Mouse (Mus musculus) neural tube, embryonic 11.5 days (tissue): ENCODE measurements around the gene Cct7. TPM values are rescaled to one million over a fixed set of nuclear protein-coding genes. Genes with fewer than 3 reads are reported as not detected.
A peak's percentile ranks its signal among the peaks of the same experiment; 100 is the strongest.

Experiments
- ATAC-seq: fragments of 200-750 bp; cut with Nextera tagmentation; 2 replicates; pipeline ENCODE4 v1.8.0; 2017; ENCODE audit warnings: moderate number of reproducible peaks, mild to moderate bottlenecking, moderate TSS enrichment, moderate library complexity; ENCODE audit not compliant: insufficient read depth, low FRiP score, low TSS enrichment
- DNase-seq: peaks from one replicate; pipeline ENCODE4 v3.0.0-alpha.2; 2015; ENCODE audit warnings: low spot score
- H3K27ac ChIP-seq: fragments of 300-500 bp; sonication (generic); 2 replicates; pipeline ENCODE4 v1.5.1; 2014; ENCODE audit warnings: low read depth, mild to moderate bottlenecking, low read length
- H3K27me3 ChIP-seq: fragments of 300-500 bp; sonication (generic); 2 replicates; pipeline ENCODE4 v1.6.1; 2014; ENCODE audit warnings: mild to moderate bottlenecking, low read length, mixed read lengths; ENCODE audit not compliant: control insufficient read depth, insufficient read depth
- H3K36me3 ChIP-seq: fragments of 300-500 bp; sonication (generic); 2 replicates; pipeline ENCODE4 v1.6.1; 2014; ENCODE audit warnings: mild to moderate bottlenecking, low read length, moderate library complexity, mixed read lengths; ENCODE audit not compliant: control insufficient read depth, insufficient read depth
- H3K4me1 ChIP-seq: fragments of 300-500 bp; sonication (generic); 2 replicates; pipeline ENCODE4 v1.6.1; 2014; ENCODE audit warnings: low read length, mixed read lengths; ENCODE audit not compliant: control insufficient read depth, insufficient read depth
- H3K4me2 ChIP-seq: fragments of 300-500 bp; sonication (generic); 2 replicates; pipeline ENCODE4 v1.6.1; 2014; ENCODE audit warnings: low read depth, mild to moderate bottlenecking, moderate library complexity
- H3K4me3 ChIP-seq: fragments of 300-500 bp; sonication (generic); 2 replicates; pipeline ENCODE4 v1.5.1; 2014; ENCODE audit warnings: low read depth, low read length
- H3K9ac ChIP-seq: fragments of 300-500 bp; sonication (generic); 2 replicates; pipeline ENCODE4 v1.6.1; 2014; ENCODE audit warnings: mild to moderate bottlenecking, low read length
- H3K9me3 ChIP-seq: fragments of 300-500 bp; sonication (generic); 2 replicates; pipeline ENCODE4 v1.6.1; 2016; ENCODE audit warnings: low read length; ENCODE audit not compliant: control insufficient read depth
- WGBS: fragments of 180-500 bp; shearing (Covaris S2); extraction: QIAGEN DNeasy Blood & Tissue Kit; methylation state at CpG from one replicate; pipeline ENCODE4 v1.1.7; 2014; 5-methylcytosine and 5-hydroxymethylcytosine counted together
- polyA plus RNA-seq: library from polyadenylated mRNA; unstranded; fragments of >200 nt; fragmentation: Nextera tagmentation; extraction: Ambion mirVana; gene quantifications from 2 replicates; pipeline ENCODE4 v1.2.1, GENCODE M21; 2014

Cct7 gene
- polyA plus RNA-seq, result 712 and 739 TPM in 2 replicates

- H3K9ac ChIP-seq, result peak within 1 kb of the TSS; percentile 96
- WGBS, result 3% methylated on average over 88 of the region's 96 CpGs
- DNase-seq (peak; percentile 99), ATAC-seq (peak; percentile 96)
- no peaks in the 10 kb centered on the region for H3K27me3 ChIP-seq
- H3K36me3 ChIP-seq, result peaks cover 2% of the 10 kb centered on the region; the same call in 1 of the 2 replicates
- peak within 1 kb of the TSS; percentile 90 for H3K4me3 ChIP-seq
- peaks cover 18% of the 10 kb centered on the region for H3K4me1 ChIP-seq
- H3K4me2 ChIP-seq, result peak within 1 kb of the TSS; percentile 89
- peak within 1 kb of the TSS; percentile 93 for H3K27ac ChIP-seq
- H3K9me3 ChIP-seq, result no peaks in the 10 kb centered on the region
These were observed at the start of gene Cct7 for GRCm38 (mm10) chr6:85450697-85451663. TSS of gene Cct7 (plus strand) at chr6:85451514.

GRCm38 (mm10) chr6:85402613-85403012, 48.7 kb upstream of the Cct7 start:
- Histone ChIP-seq H3K4me2 (no peak overlapping the region), H3K4me1 (no peaks in the 10 kb centered on the region), H3K4me3 (no peak overlapping the region), H3K27ac (no peak overlapping the region), H3K27me3 (peaks cover 6% of the 10 kb centered on the region), H3K36me3 (no peaks in the 10 kb centered on the region), H3K9ac (no peak overlapping the region), H3K9me3 (no peaks in the 10 kb centered on the region)
- no peak for ATAC-seq
- DNase-seq, result no peak
- WGBS, result 68% methylated on average over 2 of the region's 2 CpGs

- no peak overlapping the region for H3K4me3 ChIP-seq
- H3K9ac ChIP-seq, result no peak overlapping the region
- DNase-seq (no peak), ATAC-seq (no peak)
- H3K27me3 ChIP-seq, result peaks cover 10% of the 10 kb centered on the region
- H3K4me2 ChIP-seq, result no peak overlapping the region
- H3K36me3 ChIP-seq, result no peaks in the 10 kb centered on the region
- H3K9me3 ChIP-seq, result no peaks in the 10 kb centered on the region
- no peak overlapping the region for H3K27ac ChIP-seq
- no peaks in the 10 kb centered on the region for H3K4me1 ChIP-seq
- 87% methylated on average over 10 of the region's 10 CpGs for WGBS
These were observed 48.3 kb upstream of the Cct7 start for GRCm38 (mm10) chr6:85403039-85403438.

GRCm38 (mm10) chr6:85409003-85409402, 42.3 kb upstream of the Cct7 start:
- no peak for ATAC-seq
- Histone ChIP-seq H3K36me3 (no peaks in the 10 kb centered on the region), H3K27ac (no peak overlapping the region), H3K9me3 (no peaks in the 10 kb centered on the region), H3K4me3 (peak overlapping the region; percentile 15), H3K4me2 (peak overlapping the region; percentile 35), H3K9ac (peak overlapping the region; percentile 15; the same call in 1 of the 2 replicates), H3K27me3 (peaks cover 36% of the 10 kb centered on the region), H3K4me1 (no peaks in the 10 kb centered on the region; the same call in 1 of the 2 replicates)
- WGBS, result 3% methylated on average over 31 of the region's 31 CpGs
- peak; percentile 42 for DNase-seq

- Histone ChIP-seq H3K27ac (no peak overlapping the region), H3K27me3 (peaks cover 36% of the 10 kb centered on the region), H3K4me1 (no peaks in the 10 kb centered on the region; the same call in 1 of the 2 replicates), H3K4me2 (no peak overlapping the region), H3K4me3 (no peak overlapping the region), H3K36me3 (no peaks in the 10 kb centered on the region), H3K9me3 (no peaks in the 10 kb centered on the region), H3K9ac (no peak overlapping the region)
- WGBS, result 13% methylated on average over 13 of the region's 13 CpGs
- no peak for ATAC-seq
- DNase-seq, result peak; percentile 85
These were observed 40.5 kb upstream of the Cct7 start for GRCm38 (mm10) chr6:85410771-85411273.

GRCm38 (mm10) chr6:85415829-85416228, 35.5 kb upstream of the Cct7 start:
- H3K4me1 ChIP-seq, result no peaks in the 10 kb centered on the region
- no peak overlapping the region for H3K4me2 ChIP-seq
- no peak overlapping the region for H3K9ac ChIP-seq
- no peaks in the 10 kb centered on the region for H3K27me3 ChIP-seq
- H3K9me3 ChIP-seq, result no peaks in the 10 kb centered on the region
- 47% methylated on average over 3 of the region's 3 CpGs for WGBS
- H3K27ac ChIP-seq, result no peak overlapping the region
- ATAC-seq, result no peak
- DNase-seq, result peak; percentile 1
- H3K4me3 ChIP-seq, result no peak overlapping the region
- no peaks in the 10 kb centered on the region for H3K36me3 ChIP-seq

GRCm38 (mm10) chr6:85419150-85419549, 32.2 kb upstream of the Cct7 start:
- 89% methylated on average over 2 of the region's 2 CpGs for WGBS
- Histone ChIP-seq H3K27me3 (peaks cover 12% of the 10 kb centered on the region), H3K27ac (no peak overlapping the region), H3K4me3 (no peak overlapping the region), H3K4me1 (no peaks in the 10 kb centered on the region), H3K4me2 (no peak overlapping the region), H3K9me3 (no peaks in the 10 kb centered on the region), H3K9ac (no peak overlapping the region), H3K36me3 (no peaks in the 10 kb centered on the region)
- DNase-seq (peak; percentile 2), ATAC-seq (no peak)

GRCm38 (mm10) chr6:85423836-85424379, 27.4 kb upstream of the Cct7 start, which contains the start of gene Noto:
TSS of gene Noto (plus strand) at chr6:85423886.
- no peak within 1 kb of the TSS for H3K9ac ChIP-seq
- no peak for ATAC-seq
- no peaks in the 10 kb centered on the region for H3K36me3 ChIP-seq
- no peak within 1 kb of the TSS for H3K27ac ChIP-seq
- H3K27me3 ChIP-seq, result peaks cover 14% of the 10 kb centered on the region
- no peaks in the 10 kb centered on the region for H3K4me1 ChIP-seq
- WGBS, result 12% methylated on average over 28 of the region's 28 CpGs
- no peak within 1 kb of the TSS for H3K4me3 ChIP-seq
- no peak within 1 kb of the TSS for H3K4me2 ChIP-seq
- peak; percentile 8 for DNase-seq
- H3K9me3 ChIP-seq, result no peaks in the 10 kb centered on the region
